Mouse (Mus musculus) MEL (cell line): ENCODE measurements around the gene Tmem80. TPM values are rescaled to one million over a fixed set of nuclear protein-coding genes. Genes with fewer than 3 reads are reported as not detected.

ENCODE experiments used
- DNase-seq: peaks from one replicate; pipeline ENCODE4 v3.0.0; 2011; ENCODE audit warnings: low read depth, low spot score
- H3K27ac ChIP-seq: 2 replicates; pipeline ENCODE4 v1.5.1; 2012; ENCODE audit warnings: low read depth, mild to moderate bottlenecking, control low read depth, low read length, moderate library complexity; ENCODE audit not compliant: control insufficient read depth
- H3K27me3 ChIP-seq, 2 experiments: fragments of 150-350 bp in 1 of 2; sonication (generic) in 1 of 2; 2 replicates each; pipeline ENCODE4 v1.6.1; 2012; ENCODE audit warnings: low read length in 2 of 2, mild to moderate bottlenecking in 2 of 2, improper control_type of control experiment in 1 of 2, moderate library complexity in 1 of 2; ENCODE audit not compliant: insufficient read depth in 2 of 2, control insufficient read depth in 1 of 2
- H3K36me3 ChIP-seq, 2 experiments: 2 replicates each; pipeline ENCODE4 v1.6.1; 2012 to 2014; ENCODE audit warnings: low read length in 2 of 2, improper control_type of control experiment in 1 of 2, inconsistent platforms in 1 of 2, mild to moderate bottlenecking in 1 of 2; ENCODE audit not compliant: insufficient read depth in 2 of 2, control insufficient read depth in 1 of 2
- H3K4me1 ChIP-seq, 2 experiments: fragments of 150-350 bp in 1 of 2; sonication (generic) in 1 of 2; 2 replicates each; pipeline ENCODE4 v1.6.1; 2012; ENCODE audit warnings: low read length in 2 of 2, improper control_type of control experiment in 1 of 2, mild to moderate bottlenecking in 1 of 2; ENCODE audit not compliant: insufficient read depth in 2 of 2, control insufficient read depth in 1 of 2
- H3K4me3 ChIP-seq, 2 experiments: fragments of 150-350 bp in 1 of 2; sonication (generic) in 1 of 2; 2 replicates each; pipeline ENCODE4 v1.5.1; 2012; ENCODE audit warnings: low read depth in 2 of 2, low read length in 2 of 2, mild to moderate bottlenecking in 2 of 2, moderate library complexity in 2 of 2, control low read depth in 1 of 2, improper control_type of control experiment in 1 of 2; ENCODE audit not compliant: control insufficient read depth in 1 of 2, insufficient read depth in 1 of 2
- H3K79me2 ChIP-seq: 2 replicates; pipeline ENCODE4 v1.6.1; 2012; ENCODE audit warnings: mild to moderate bottlenecking, low read length, moderate library complexity; ENCODE audit not compliant: control insufficient read depth, poor library complexity, insufficient read depth
- H3K9ac ChIP-seq: 2 replicates; pipeline ENCODE4 v1.6.1; 2012; ENCODE audit warnings: low read depth, mild to moderate bottlenecking, control low read depth, low read length, moderate library complexity; ENCODE audit not compliant: control insufficient read depth, poor library complexity, severe bottlenecking
- H3K9me3 ChIP-seq: fragments of 150-350 bp; sonication (generic); replicated peaks from 2 replicates; pipeline ENCODE4 v1.6.1; 2012; ENCODE audit warnings: mild to moderate bottlenecking, low read length, improper control_type of control experiment, moderate library complexity; ENCODE audit not compliant: insufficient read depth
- BHLHE40 ChIP-seq: IDR thresholded peaks from 2 replicates; pipeline ENCODE4 v1.6.1; 2012; ENCODE audit warnings: low read depth, mild to moderate bottlenecking, inconsistent platforms, low read length, improper control_type of control experiment, borderline replicate concordance
- CHD1 ChIP-seq: IDR thresholded peaks from 2 replicates; pipeline ENCODE4 v1.6.1; 2012; ENCODE audit warnings: low read depth, mild to moderate bottlenecking, inconsistent platforms, low read length, improper control_type of control experiment
- CTCF ChIP-seq, 3 experiments: IDR thresholded peaks in 2 of 3; conservative IDR thresholded peaks in 1 of 3; 2 replicates each; pipeline ENCODE4 v1.5.1; 2011 to 2012; ENCODE audit warnings: low read length in 3 of 3, low read depth in 2 of 3, mild to moderate bottlenecking in 2 of 3, improper control_type of control experiment in 1 of 3, inconsistent platforms in 1 of 3, mixed read lengths in 1 of 3, moderate library complexity in 1 of 3; ENCODE audit not compliant: control insufficient read depth in 1 of 3, insufficient read depth in 1 of 3, poor library complexity in 1 of 3, severe bottlenecking in 1 of 3
- ELF1 ChIP-seq: IDR thresholded peaks from 2 replicates; pipeline ENCODE4 v1.6.1; 2014; ENCODE audit warnings: low read depth, mild to moderate bottlenecking, inconsistent platforms, low read length, improper control_type of control experiment, moderate library complexity
- EP300 ChIP-seq, 2 experiments: IDR thresholded peaks; 2 replicates each; pipeline ENCODE4 v1.6.1; 2011; ENCODE audit warnings: improper control_type of control experiment in 2 of 2, low read length in 2 of 2, low read depth in 1 of 2, mild to moderate bottlenecking in 1 of 2
- ETS1 ChIP-seq: IDR thresholded peaks from 2 replicates; pipeline ENCODE4 v1.6.1; 2012; ENCODE audit warnings: low read depth, mild to moderate bottlenecking, inconsistent platforms, low read length, improper control_type of control experiment, moderate library complexity
- HCFC1 ChIP-seq: IDR thresholded peaks from 2 replicates; pipeline ENCODE4 v1.6.1; 2012; ENCODE audit warnings: low read depth, mild to moderate bottlenecking, inconsistent platforms, low read length, improper control_type of control experiment, moderate library complexity
- MAFK ChIP-seq: IDR thresholded peaks from 2 replicates; pipeline ENCODE4 v1.6.1; 2011; ENCODE audit warnings: low read depth, mild to moderate bottlenecking, low read length, improper control_type of control experiment, borderline replicate concordance
- MEF2A ChIP-seq: IDR thresholded peaks from 2 replicates; pipeline ENCODE4 v1.6.1; 2014; ENCODE audit warnings: low read depth, mild to moderate bottlenecking, inconsistent platforms, low read length, improper control_type of control experiment; ENCODE audit not compliant: poor library complexity, insufficient replicate concordance, severe bottlenecking; ENCODE audit errors: extremely low read depth
- MXI1 ChIP-seq: IDR thresholded peaks from 2 replicates; pipeline ENCODE4 v1.6.1; 2011; ENCODE audit warnings: mild to moderate bottlenecking, low read depth, low read length, improper control_type of control experiment
- POLR2AphosphoS2 ChIP-seq: IDR thresholded peaks from 2 replicates; pipeline ENCODE4 v1.6.1; 2011; ENCODE audit warnings: low read length, improper control_type of control experiment
- POLR2AphosphoS5 ChIP-seq: IDR thresholded peaks from 2 replicates; pipeline ENCODE4 v1.6.1; 2012; ENCODE audit warnings: low read depth, borderline replicate concordance, mild to moderate bottlenecking, inconsistent platforms, low read length, moderate library complexity, mixed read lengths
- RCOR1 ChIP-seq: IDR thresholded peaks from 2 replicates; pipeline ENCODE4 v1.6.1; 2012; ENCODE audit warnings: low read depth, mild to moderate bottlenecking, inconsistent platforms, low read length, improper control_type of control experiment
- SIN3A ChIP-seq: IDR thresholded peaks from 2 replicates; pipeline ENCODE4 v1.6.1; 2012; ENCODE audit warnings: low read length, improper control_type of control experiment, inconsistent platforms
- TCF12 ChIP-seq: IDR thresholded peaks from 2 replicates; pipeline ENCODE4 v1.6.1; 2014; ENCODE audit warnings: low read depth, mild to moderate bottlenecking, inconsistent platforms, low read length, improper control_type of control experiment, moderate library complexity
- ZC3H11A ChIP-seq: IDR thresholded peaks from 2 replicates; pipeline ENCODE4 v1.6.1; 2012; ENCODE audit warnings: low read depth, mild to moderate bottlenecking, inconsistent platforms, low read length, improper control_type of control experiment
- polyA plus RNA-seq, 2 experiments: library from polyadenylated mRNA; stranded (reverse) in 1 of 2; unstranded in 1 of 2; fragments of >175 nt in 1 of 2; fragments of >200 nt in 1 of 2; gene quantifications; 2 replicates each; pipeline versions ENCODE4 v1.2.1 to v1.2.4; 2012; ENCODE audit warnings: low replicate concordance in 2 of 2, low read depth in 1 of 2; ENCODE audit not compliant: insufficient read length in 2 of 2, insufficient read depth in 1 of 2, missing spikeins in 1 of 2
- total RNA-seq: library from RNA; depleted of rRNA; stranded (reverse); fragments of 300-350 nt; gene quantifications from 2 replicates; pipeline ENCODE4 v1.2.3, GENCODE M21; 2012

Tmem80 gene
- total and polyA plus RNA-seq, 3 experiments: 12.3 to 27.7 TPM; not detected in 1

DNA sequence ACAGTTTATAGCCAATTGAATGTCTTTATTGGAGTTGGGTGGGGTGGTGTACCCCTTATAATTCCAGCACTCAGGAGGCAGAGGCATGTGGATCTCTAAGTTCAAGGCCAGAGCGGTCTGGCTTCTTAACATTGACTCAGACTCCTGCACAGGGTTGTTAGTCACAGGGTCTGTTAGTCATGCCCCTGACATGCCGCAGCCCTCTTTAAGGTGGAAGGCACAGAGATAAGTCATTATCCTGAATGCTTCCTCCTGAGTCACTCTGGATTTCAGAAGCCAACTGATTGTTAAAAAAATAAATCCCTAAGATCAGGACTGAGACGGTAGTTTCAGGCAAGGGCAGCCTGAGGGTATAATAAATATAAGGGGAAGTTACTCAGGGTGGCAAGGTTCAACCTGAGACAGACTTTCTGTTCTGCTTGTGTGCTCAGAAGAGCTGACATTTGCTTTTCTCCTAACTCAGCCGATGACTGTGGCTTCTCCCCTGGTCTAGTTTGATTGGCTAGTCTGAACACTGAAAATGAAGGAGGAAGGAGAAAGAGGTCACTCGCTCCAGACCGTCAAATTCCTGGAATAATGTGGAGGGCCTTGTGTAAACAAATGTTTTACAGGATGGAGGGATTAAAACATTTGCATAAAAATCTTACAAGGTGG lies 44.5 kb downstream of the Tmem80 start:
- H3K27me3 ChIP-seq: no peaks in the 10 kb centered on the region
- H3K79me2 ChIP-seq: no peaks in the 10 kb centered on the region
- peaks cover 0 to 15% of the 10 kb centered on the region in 2 experiments; a peak in 2 of 4 replicates for H3K36me3 ChIP-seq
- peaks cover 8 to 19% of the 10 kb centered on the region in 2 experiments for H3K4me1 ChIP-seq
- no peaks in the 10 kb centered on the region for H3K9me3 ChIP-seq
- 0 out of 2 replicates have a peak, but pooled peaks have one; percentile 30 for TF ChIP-seq RCOR1
- no peak for TF ChIP-seq POLR2AphosphoS2
- TF ChIP-seq SIN3A: peak; percentile 31; the same call in 1 of the 2 replicates
- H3K9ac ChIP-seq: no peak overlapping the region
- peak; percentile 65 for DNase-seq
- no peak overlapping the region for H3K4me3 ChIP-seq
- H3K27ac ChIP-seq: no peak overlapping the region

DNA sequence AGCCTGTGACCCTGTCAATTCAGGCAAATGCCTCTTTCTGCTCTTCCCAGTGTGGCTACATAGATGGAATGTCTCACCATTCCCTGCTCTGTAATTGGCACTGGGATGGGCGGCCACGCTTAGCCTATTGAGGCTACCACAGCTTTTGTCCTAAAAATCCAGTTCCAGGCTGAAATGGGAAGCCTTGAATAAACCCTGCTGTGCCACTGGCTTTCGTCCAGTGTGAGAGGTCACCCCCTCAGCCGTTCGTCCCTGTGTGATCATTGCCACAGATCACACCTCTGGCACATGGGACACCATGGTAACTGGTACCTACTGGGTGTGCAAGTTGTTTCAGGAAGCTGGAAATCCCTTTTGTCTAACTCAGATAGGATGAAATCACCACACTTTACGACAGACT lies 46.1 kb downstream of the Tmem80 start:
- H3K27me3 ChIP-seq: no peaks in the 10 kb centered on the region
- peaks cover 8 to 19% of the 10 kb centered on the region in 2 experiments for H3K4me1 ChIP-seq
- H3K27ac ChIP-seq: no peak overlapping the region
- H3K9ac ChIP-seq: no peak overlapping the region
- no peaks in the 10 kb centered on the region for H3K9me3 ChIP-seq
- H3K4me3 ChIP-seq: no peak overlapping the region
- no peak for DNase-seq
- H3K79me2 ChIP-seq: no peaks in the 10 kb centered on the region
- TF ChIP-seq RCOR1: no peak
- TF ChIP-seq MAFK: no peak
- no peak for TF ChIP-seq BHLHE40
- TF ChIP-seq ELF1: no peak
- TF ChIP-seq ZC3H11A: no peak
- TF ChIP-seq MXI1: no peak
- H3K36me3 ChIP-seq: peaks cover 0 to 15% of the 10 kb centered on the region in 2 experiments; a peak in 2 of 4 replicates

DNA sequence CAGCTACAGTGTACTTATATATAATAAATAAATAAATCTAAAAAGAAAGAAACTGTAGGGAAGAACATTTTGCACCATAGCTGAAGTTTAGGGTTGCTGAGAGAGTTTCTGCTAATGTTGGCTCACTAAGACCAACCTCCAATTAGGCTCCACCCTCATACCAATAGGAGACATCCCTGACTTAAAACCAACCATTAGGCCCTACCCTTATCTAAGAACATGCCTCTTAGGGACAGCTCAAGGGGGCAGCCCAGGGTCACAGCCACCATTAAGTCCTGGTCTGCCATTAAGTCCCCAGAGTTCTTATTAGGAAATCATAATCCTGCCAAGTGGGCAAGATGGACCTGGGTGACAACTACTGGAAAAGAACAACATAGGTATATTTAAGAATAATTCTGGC lies 46.9 kb downstream of the Tmem80 start:
- H3K27ac ChIP-seq: no peak overlapping the region
- peaks cover 8 to 16% of the 10 kb centered on the region in 2 experiments for H3K4me1 ChIP-seq
- H3K4me3 ChIP-seq: no peak overlapping the region
- peaks cover 0 to 21% of the 10 kb centered on the region in 2 experiments; a peak in 2 of 4 replicates for H3K36me3 ChIP-seq
- H3K79me2 ChIP-seq: no peaks in the 10 kb centered on the region
- H3K27me3 ChIP-seq: no peaks in the 10 kb centered on the region
- no peak overlapping the region for H3K9ac ChIP-seq
- no peak for DNase-seq
- no peaks in the 10 kb centered on the region for H3K9me3 ChIP-seq
- TF ChIP-seq MXI1 (no peak), MEF2A (no peak), BHLHE40 (no peak), CHD1 (no peak), ZC3H11A (no peak), CTCF (IDR thresholded peaks at IDR 0.05 in 2 of 3, conservative IDR thresholded peaks at IDR 0.05 in 1 of 3; ENCODE audit: control insufficient read depth in 1 of 3, insufficient read depth in 1 of 3, low read depth in 2 of 3, low read length in 3 of 3, poor library complexity in 1 of 3, severe bottlenecking in 1 of 3) (no peak), EP300 (IDR thresholded peaks at IDR 0.05; ENCODE audit: low read depth in 1 of 2, low read length in 2 of 2) (no peak), ETS1 (no peak), TCF12 (no peak), HCFC1 (no peak), POLR2AphosphoS5 (no peak)
